Mouse (Mus musculus): ENCODE results near the gene Pth. TPM values are rescaled to one million over a fixed set of nuclear protein-coding genes. Genes with fewer than 3 reads are reported as not detected.

Gene Pth
- polyA plus RNA-seq, 1 experiment from 2014 or later = 0.47 TPM

GRCm38 (mm10) chr7:113408712-113409111, 20.3 kb upstream of the Pth start:
- 45% methylated on average over 5 of the region's 5 CpGs for WGBS (ENCODE audit: insufficient replicate concordance)
- no peak overlapping the region for H3K4me2 ChIP-seq

DNA sequence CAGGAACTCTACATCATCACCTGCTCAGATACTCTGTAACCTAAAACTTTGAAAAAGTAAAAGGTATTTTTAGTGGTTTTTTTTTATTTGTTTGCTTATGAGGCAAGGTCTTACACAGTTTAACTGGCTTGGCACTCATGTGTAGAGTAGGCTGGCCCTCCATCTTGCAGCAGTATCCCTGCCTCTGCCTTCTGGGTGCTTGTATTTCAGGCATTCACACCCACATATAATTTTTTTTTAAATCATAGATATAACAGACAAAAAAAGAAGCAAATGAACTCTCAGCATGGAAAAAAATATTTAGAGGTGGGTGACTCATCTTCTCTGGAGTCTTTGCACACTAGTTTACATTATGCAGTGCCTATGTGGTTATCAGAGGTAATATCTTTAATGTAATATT, 9.7 kb upstream of the Pth start:
- Histone ChIP-seq H3K27me3 (ENCODE audit: control insufficient read depth, insufficient read depth, low read length) (no peaks in the 10 kb centered on the region), H3K27ac (ENCODE audit: low read depth, low read length) (no peak overlapping the region), H3K4me2 (no peak overlapping the region), H3K4me3 (ENCODE audit: low read depth, low read length) (no peak overlapping the region), H3K36me3 (ENCODE audit: control insufficient read depth, insufficient read depth, low read length) (no peaks in the 10 kb centered on the region), H3K9me3 (replicated peaks; ENCODE audit: control insufficient read depth, low read length) (no peaks in the 10 kb centered on the region), H3K4me1 (ENCODE audit: control insufficient read depth, insufficient read depth, low read length) (no peaks in the 10 kb centered on the region), H3K9ac (ENCODE audit: low read depth, low read length) (no peak overlapping the region)
- no peak for ATAC-seq (replicated peaks; ENCODE audit: insufficient number of reproducible peaks, low FRiP score, low TSS enrichment)

More at GRCm38 (mm10) chr7:113408712-113409111, 20.3 kb upstream of the Pth start:
- Histone ChIP-seq H3K9me3 (replicated peaks; ENCODE audit: control insufficient read depth, low read length) (no peaks in the 10 kb centered on the region), H3K9ac (ENCODE audit: low read depth, low read length) (no peak overlapping the region), H3K4me3 (ENCODE audit: low read depth, low read length) (no peak overlapping the region), H3K4me1 (ENCODE audit: control insufficient read depth, insufficient read depth, low read length) (no peaks in the 10 kb centered on the region), H3K27ac (ENCODE audit: low read depth, low read length) (no peak overlapping the region), H3K27me3 (ENCODE audit: control insufficient read depth, insufficient read depth, low read length) (no peaks in the 10 kb centered on the region), H3K36me3 (ENCODE audit: control insufficient read depth, insufficient read depth, low read length) (no peaks in the 10 kb centered on the region)
- ATAC-seq (replicated peaks; ENCODE audit: insufficient number of reproducible peaks, low FRiP score, low TSS enrichment) = no peak

GRCm38 (mm10) chr7:113396661-113397060, 8.3 kb upstream of the Pth start:
- Histone ChIP-seq H3K27me3 (ENCODE audit: control insufficient read depth, insufficient read depth, low read length) (no peaks in the 10 kb centered on the region), H3K9me3 (replicated peaks; ENCODE audit: control insufficient read depth, low read length) (no peaks in the 10 kb centered on the region), H3K4me2 (no peak overlapping the region), H3K4me1 (ENCODE audit: control insufficient read depth, insufficient read depth, low read length) (no peaks in the 10 kb centered on the region), H3K4me3 (ENCODE audit: low read depth, low read length) (no peak overlapping the region), H3K27ac (ENCODE audit: low read depth, low read length) (no peak overlapping the region), H3K36me3 (ENCODE audit: control insufficient read depth, insufficient read depth, low read length) (no peaks in the 10 kb centered on the region), H3K9ac (ENCODE audit: low read depth, low read length) (no peak overlapping the region)
- ATAC-seq (replicated peaks; ENCODE audit: insufficient number of reproducible peaks, low FRiP score, low TSS enrichment) = no peak
- WGBS (ENCODE audit: insufficient replicate concordance) = 82% methylated on average over 4 of the region's 4 CpGs

- H3K9ac ChIP-seq (ENCODE audit: low read depth, low read length) = no peak overlapping the region
- H3K4me1 ChIP-seq (ENCODE audit: control insufficient read depth, insufficient read depth, low read length) = no peaks in the 10 kb centered on the region
- 70% methylated on average over 2 of the region's 2 CpGs for WGBS (ENCODE audit: insufficient replicate concordance)
- no peak overlapping the region for H3K4me3 ChIP-seq (ENCODE audit: low read depth, low read length)
- no peak overlapping the region for H3K27ac ChIP-seq (ENCODE audit: low read depth, low read length)
- no peaks in the 10 kb centered on the region for H3K27me3 ChIP-seq (ENCODE audit: control insufficient read depth, insufficient read depth, low read length)
- no peak overlapping the region for H3K4me2 ChIP-seq
- H3K9me3 ChIP-seq (replicated peaks; ENCODE audit: control insufficient read depth, low read length) = no peaks in the 10 kb centered on the region
- no peaks in the 10 kb centered on the region for H3K36me3 ChIP-seq (ENCODE audit: control insufficient read depth, insufficient read depth, low read length)
- ATAC-seq (replicated peaks; ENCODE audit: insufficient number of reproducible peaks, low FRiP score, low TSS enrichment) = no peak
These were observed 3.2 kb upstream of the Pth start for GRCm38 (mm10) chr7:113391619-113392018.

- no peak overlapping the region for H3K4me2 ChIP-seq
- peak; percentile 59 for ATAC-seq (replicated peaks; ENCODE audit: insufficient number of reproducible peaks, low FRiP score, low TSS enrichment)
- no peaks in the 10 kb centered on the region for H3K36me3 ChIP-seq (ENCODE audit: control insufficient read depth, insufficient read depth, low read length)
- no peak overlapping the region for H3K4me3 ChIP-seq (ENCODE audit: low read depth, low read length)
- 31% methylated on average over 7 of the region's 7 CpGs for WGBS (ENCODE audit: insufficient replicate concordance)
- H3K27ac ChIP-seq (ENCODE audit: low read depth, low read length) = no peak overlapping the region
- H3K4me1 ChIP-seq (ENCODE audit: control insufficient read depth, insufficient read depth, low read length) = no peaks in the 10 kb centered on the region
- H3K9me3 ChIP-seq (replicated peaks; ENCODE audit: control insufficient read depth, low read length) = no peaks in the 10 kb centered on the region
- H3K27me3 ChIP-seq (ENCODE audit: control insufficient read depth, insufficient read depth, low read length) = no peaks in the 10 kb centered on the region
- H3K9ac ChIP-seq (ENCODE audit: low read depth, low read length) = no peak overlapping the region
These were observed 10.3 kb downstream of the Pth start for GRCm38 (mm10) chr7:113377875-113378658.

DNA sequence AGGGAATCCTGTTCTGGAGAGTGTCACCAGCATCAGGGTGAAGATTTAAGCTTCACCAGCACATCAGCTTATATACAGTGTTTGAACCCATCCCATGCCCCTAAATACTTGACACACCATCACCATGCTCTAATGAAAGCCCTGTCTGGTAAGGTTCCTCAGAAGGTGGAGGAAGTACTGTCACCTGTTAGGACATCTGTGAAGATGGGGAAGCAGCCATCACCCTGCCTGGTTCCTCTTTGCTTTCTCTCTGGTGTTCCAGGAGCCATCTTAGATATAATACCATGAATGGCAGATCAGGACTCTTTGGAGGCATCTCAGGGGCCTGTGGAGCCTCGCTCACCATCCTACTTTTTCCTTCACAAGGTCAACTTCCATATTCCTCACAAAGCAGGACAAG, 15.7 kb downstream of the Pth start:
- Histone ChIP-seq H3K9me3 (replicated peaks; ENCODE audit: control insufficient read depth, low read length) (no peaks in the 10 kb centered on the region), H3K4me3 (ENCODE audit: low read depth, low read length) (no peak overlapping the region), H3K27ac (ENCODE audit: low read depth, low read length) (no peak overlapping the region), H3K36me3 (ENCODE audit: control insufficient read depth, insufficient read depth, low read length) (no peaks in the 10 kb centered on the region), H3K27me3 (ENCODE audit: control insufficient read depth, insufficient read depth, low read length) (no peaks in the 10 kb centered on the region), H3K9ac (ENCODE audit: low read depth, low read length) (no peak overlapping the region), H3K4me2 (no peak overlapping the region), H3K4me1 (ENCODE audit: control insufficient read depth, insufficient read depth, low read length) (peaks cover 3% of the 10 kb centered on the region; the same call in 1 of the 2 replicates)
- WGBS (ENCODE audit: insufficient replicate concordance) = 79% methylated on average over 1 of the region's 1 CpGs
- no peak for ATAC-seq (replicated peaks; ENCODE audit: insufficient number of reproducible peaks, low FRiP score, low TSS enrichment)

DNA sequence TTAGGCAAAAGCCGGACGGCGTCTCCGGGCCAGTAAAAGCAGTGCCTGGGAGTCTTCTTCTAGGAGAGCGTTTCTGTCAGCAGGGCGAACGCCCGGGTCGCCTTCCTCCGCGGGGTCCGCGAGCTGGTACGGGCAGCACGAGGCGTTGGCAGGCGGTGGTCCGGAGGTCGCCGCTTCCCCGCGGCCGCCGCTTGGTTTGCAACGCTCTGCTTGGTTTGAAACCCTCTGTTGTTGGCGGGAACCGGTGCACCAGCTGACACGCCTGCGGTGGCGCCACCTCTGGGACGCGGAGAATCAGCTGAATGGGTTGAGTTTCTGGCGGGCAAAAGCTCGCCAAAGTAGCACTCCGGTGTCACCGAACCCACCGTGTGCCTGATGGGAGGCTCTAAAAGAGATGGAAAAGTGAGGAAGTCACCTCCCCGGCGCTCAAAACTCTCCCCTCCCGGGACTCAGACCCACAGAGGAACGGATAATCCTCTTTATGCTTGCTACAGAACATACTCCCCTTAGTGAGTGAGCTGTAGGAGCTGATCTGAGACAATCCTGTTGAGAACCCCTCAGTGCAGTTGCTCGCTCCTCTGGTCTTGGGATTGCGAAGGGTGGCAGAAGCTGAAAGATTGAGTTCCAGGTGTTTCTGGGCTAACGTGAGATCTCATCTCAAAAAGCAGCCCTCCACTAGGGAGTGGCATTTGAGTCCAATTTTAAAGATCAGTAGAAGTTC, 18.6 kb downstream of the Pth start:
- WGBS (ENCODE audit: insufficient replicate concordance) = under 1% methylated on average over 44 of the region's 44 CpGs
- ATAC-seq (replicated peaks; ENCODE audit: insufficient number of reproducible peaks, low FRiP score, low TSS enrichment) = peak; percentile 76
- H3K4me3 ChIP-seq (ENCODE audit: low read depth, low read length) = peak overlapping the region; percentile 96

DNA sequence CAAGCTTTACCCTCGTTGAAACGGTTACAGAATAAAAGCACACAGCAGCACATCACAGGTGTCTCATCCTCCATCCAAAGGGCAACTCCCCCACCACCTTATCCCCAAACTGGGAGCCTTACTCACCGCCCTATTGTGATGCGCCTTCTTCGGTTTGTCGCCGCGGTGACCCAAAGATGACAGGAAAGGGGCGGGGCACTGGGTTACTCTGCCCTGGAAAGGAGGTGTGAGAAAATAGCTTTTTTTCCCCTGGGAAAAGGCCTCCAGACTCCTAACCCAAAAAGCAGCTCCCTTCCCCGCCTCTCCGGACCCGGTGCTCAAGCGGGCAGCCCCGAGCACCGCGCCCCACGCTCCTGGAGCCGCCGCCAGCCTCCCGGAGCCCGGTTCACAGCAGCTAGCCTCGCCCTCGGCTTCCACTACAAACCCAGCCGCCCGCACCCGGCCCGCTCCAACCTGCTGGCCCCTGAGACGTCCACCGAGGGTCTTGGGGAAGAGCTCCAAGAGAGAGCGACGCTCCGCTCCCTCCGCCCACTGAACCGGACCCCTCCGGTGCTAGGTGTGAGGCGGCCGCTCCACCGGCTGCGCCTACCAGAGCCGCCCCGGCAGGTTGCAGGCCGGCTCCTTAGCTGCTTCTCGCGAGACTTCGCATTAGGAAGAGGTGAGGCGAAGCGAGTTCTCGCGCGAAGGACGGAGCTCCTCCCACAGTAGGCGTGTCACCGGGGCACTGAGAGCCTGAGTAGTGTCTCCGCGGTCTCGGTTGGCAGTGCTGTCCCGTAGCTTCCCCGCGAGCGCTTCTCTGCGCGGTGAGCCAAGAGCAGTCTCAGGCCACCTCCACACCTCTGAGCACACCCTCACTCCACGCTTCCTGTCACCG, 19.4 kb downstream of the Pth start, which contains the start of gene Btbd10:
TSS of gene Btbd10 (minus strand) at position 647 of the 874 bp plus-strand sequence.
- Histone ChIP-seq H3K4me1 (ENCODE audit: control insufficient read depth, insufficient read depth, low read length) (peaks cover 3% of the 10 kb centered on the region; the same call in 1 of the 2 replicates), H3K4me3 (ENCODE audit: low read depth, low read length) (peak within 1 kb of the TSS; percentile 96), H3K27me3 (ENCODE audit: control insufficient read depth, insufficient read depth, low read length) (no peaks in the 10 kb centered on the region), H3K4me2 (peak within 1 kb of the TSS; percentile 92), H3K9me3 (replicated peaks; ENCODE audit: control insufficient read depth, low read length) (no peaks in the 10 kb centered on the region), H3K27ac (ENCODE audit: low read depth, low read length) (peak within 1 kb of the TSS; percentile 83), H3K36me3 (ENCODE audit: control insufficient read depth, insufficient read depth, low read length) (no peaks in the 10 kb centered on the region), H3K9ac (ENCODE audit: low read depth, low read length) (peak within 1 kb of the TSS; percentile 94)
- 0% methylated on average over 63 of the region's 64 CpGs for WGBS (ENCODE audit: insufficient replicate concordance)
- ATAC-seq (replicated peaks; ENCODE audit: insufficient number of reproducible peaks, low FRiP score, low TSS enrichment) = peak; percentile 98

More for the DNA sequence above, 18.6 kb downstream of the Pth start:
- Histone ChIP-seq H3K4me2 (peak overlapping the region; percentile 92), H3K27ac (ENCODE audit: low read depth, low read length) (peak overlapping the region; percentile 83), H3K9ac (ENCODE audit: low read depth, low read length) (peak overlapping the region; percentile 94), H3K9me3 (replicated peaks; ENCODE audit: control insufficient read depth, low read length) (no peaks in the 10 kb centered on the region), H3K36me3 (ENCODE audit: control insufficient read depth, insufficient read depth, low read length) (no peaks in the 10 kb centered on the region), H3K4me1 (ENCODE audit: control insufficient read depth, insufficient read depth, low read length) (peaks cover 3% of the 10 kb centered on the region; the same call in 1 of the 2 replicates), H3K27me3 (ENCODE audit: control insufficient read depth, insufficient read depth, low read length) (no peaks in the 10 kb centered on the region)
